Mouse (Mus musculus) forebrain, embryonic 14.5 days (tissue): ENCODE data around the gene Ctf2. TPM values are rescaled to one million over a fixed set of nuclear protein-coding genes. Genes with fewer than 3 reads are reported as not detected.

ENCODE experiments used
- ATAC-seq: fragments of 200-750 bp; cut with Nextera tagmentation; 2 replicates; pipeline ENCODE4 v1.8.0; 2017; ENCODE audit warnings: mild to moderate bottlenecking, moderate library complexity
- DNase-seq: peaks from one replicate; pipeline ENCODE4 v3.0.0-alpha.2; 2015; ENCODE audit warnings: low spot score
- H3K27ac ChIP-seq: fragments of 300-500 bp; sonication (generic); 2 replicates; pipeline ENCODE4 v1.5.1; 2014; ENCODE audit warnings: low read depth, mild to moderate bottlenecking, control low read depth, low read length, moderate library complexity
- H3K27me3 ChIP-seq: fragments of 300-500 bp; sonication (generic); replicated peaks from 2 replicates; pipeline ENCODE4 v1.6.1; 2014; ENCODE audit warnings: low read length, control low read depth, mixed read lengths; ENCODE audit not compliant: control insufficient read depth, insufficient read depth
- H3K36me3 ChIP-seq: fragments of 300-500 bp; sonication (generic); 2 replicates; pipeline ENCODE4 v1.6.1; 2014; ENCODE audit warnings: low read length, control low read depth; ENCODE audit not compliant: control insufficient read depth, insufficient read depth
- H3K4me1 ChIP-seq: fragments of 300-500 bp; sonication (generic); 2 replicates; pipeline ENCODE4 v1.6.1; 2014; ENCODE audit warnings: antibody characterized with exemption, low read length, control low read depth; ENCODE audit not compliant: control insufficient read depth, insufficient read depth
- H3K4me2 ChIP-seq: fragments of 300-500 bp; sonication (generic); 2 replicates; pipeline ENCODE4 v1.6.1; 2014; ENCODE audit warnings: mild to moderate bottlenecking, control low read depth, low read length
- H3K4me3 ChIP-seq: fragments of 300-500 bp; sonication (generic); 2 replicates; pipeline ENCODE4 v1.5.1; 2014; ENCODE audit warnings: low read depth, low read length, control low read depth
- H3K9ac ChIP-seq: fragments of 300-500 bp; sonication (generic); 2 replicates; pipeline ENCODE4 v1.6.1; 2014; ENCODE audit warnings: mild to moderate bottlenecking, low read length, control low read depth, moderate library complexity
- H3K9me3 ChIP-seq: fragments of 300-500 bp; sonication (generic); replicated peaks from 2 replicates; pipeline ENCODE4 v1.6.1; 2016; ENCODE audit warnings: low read length, control low read depth, mixed read lengths; ENCODE audit not compliant: control insufficient read depth
- WGBS: fragments of 180-500 bp; shearing (Covaris S2); extraction: QIAGEN DNeasy Blood & Tissue Kit; methylation state at CpG from one replicate; pipeline ENCODE4 v1.1.7; 2014; 5-methylcytosine and 5-hydroxymethylcytosine counted together
- polyA plus RNA-seq: library from polyadenylated mRNA; unstranded; fragments of >200 nt; fragmentation: Nextera tagmentation; extraction: Ambion mirVana; gene quantifications from 2 replicates; pipeline ENCODE4 v1.2.1, GENCODE M21; 2014

Gene Ctf2
- polyA plus RNA-seq, 1 experiment from 2014 or later, result 0.09 TPM

- Histone ChIP-seq H3K9me3 (no peaks in the 10 kb centered on the region), H3K36me3 (peaks cover 14% of the 10 kb centered on the region), H3K4me3 (no peak overlapping the region), H3K4me1 (peaks cover 21% of the 10 kb centered on the region; the same call in 1 of the 2 replicates), H3K4me2 (no peak overlapping the region), H3K27me3 (no peaks in the 10 kb centered on the region), H3K27ac (no peak overlapping the region), H3K9ac (no peak overlapping the region)
- no peak for ATAC-seq
- no peak for DNase-seq
- WGBS, result 96% methylated on average over 3 of the region's 3 CpGs
Observed at GRCm38 (mm10) chr7:127772080-127772479, 40.1 kb upstream of the Ctf2 start.

DNA sequence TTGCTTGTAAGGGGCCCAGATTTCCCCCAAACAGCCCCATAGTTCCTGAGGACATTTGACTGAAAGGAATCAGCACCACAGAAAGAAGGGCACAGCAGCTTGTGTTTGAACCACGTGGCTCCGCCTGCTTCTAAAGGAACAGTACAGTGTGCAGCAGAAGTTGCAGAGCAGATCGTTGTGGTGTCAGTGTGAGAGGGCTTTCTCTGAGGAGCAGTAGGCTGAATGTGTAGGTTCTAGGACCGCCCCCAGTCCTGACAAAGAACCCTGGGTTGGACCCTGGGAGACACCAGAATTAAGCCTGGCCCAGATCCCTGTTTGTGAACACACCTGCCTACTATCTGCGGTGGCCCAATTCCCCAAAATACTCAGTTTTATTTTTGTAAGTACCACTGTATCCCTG, 39.3 kb upstream of the Ctf2 start:
- H3K4me1 ChIP-seq, result peaks cover 21% of the 10 kb centered on the region; the same call in 1 of the 2 replicates
- no peak overlapping the region for H3K4me3 ChIP-seq
- DNase-seq, result peak; percentile 11
- ATAC-seq, result no peak
- no peak overlapping the region for H3K9ac ChIP-seq
- peak overlapping the region; percentile 80; the same call in 1 of the 2 replicates for H3K4me2 ChIP-seq
- no peaks in the 10 kb centered on the region for H3K27me3 ChIP-seq
- peaks cover 22% of the 10 kb centered on the region for H3K36me3 ChIP-seq
- H3K27ac ChIP-seq, result no peak overlapping the region
- 74% methylated on average over 5 of the region's 5 CpGs for WGBS
- H3K9me3 ChIP-seq, result no peaks in the 10 kb centered on the region

- peak overlapping the region; percentile 73 for H3K9ac ChIP-seq
Observed at GRCm38 (mm10) chr7:127770039-127770905, 38.3 kb upstream of the Ctf2 start.

DNA sequence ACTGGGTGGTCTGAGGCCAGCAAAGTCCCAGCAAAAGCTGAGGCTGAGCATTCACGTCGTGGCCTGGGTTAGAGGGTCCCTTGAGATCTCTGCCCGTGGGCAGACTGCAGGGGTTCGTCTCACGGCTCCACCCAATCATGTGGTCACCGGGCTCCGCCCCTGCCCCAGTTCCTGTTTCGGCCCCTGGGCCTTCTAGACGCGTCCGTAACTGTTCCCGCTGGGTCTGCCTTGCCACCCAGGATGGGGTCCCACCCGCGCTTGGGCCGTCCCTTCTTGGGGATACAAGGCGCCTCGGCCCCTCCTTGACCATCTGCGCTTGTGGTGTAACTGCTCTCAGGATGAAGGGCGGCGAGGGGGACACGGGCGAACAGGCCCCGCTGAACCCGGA, 37.7 kb upstream of the Ctf2 start, which contains the start of gene Orai3:
Gene Orai3 (plus strand): TSS at position 165 of the 388 bp plus-strand sequence.
- DNase-seq (peak; percentile 75), ATAC-seq (peak; percentile 75)
- peak within 1 kb of the TSS; percentile 73 for H3K9ac ChIP-seq
- under 1% methylated on average over 24 of the region's 24 CpGs for WGBS
- H3K27ac ChIP-seq, result peak within 1 kb of the TSS; percentile 52; the same call in 1 of the 2 replicates
- no peaks in the 10 kb centered on the region for H3K27me3 ChIP-seq
- H3K4me2 ChIP-seq, result peak within 1 kb of the TSS; percentile 80
- H3K9me3 ChIP-seq, result no peaks in the 10 kb centered on the region
- H3K4me1 ChIP-seq, result peaks cover 21% of the 10 kb centered on the region; the same call in 1 of the 2 replicates
- H3K4me3 ChIP-seq, result peak within 1 kb of the TSS; percentile 38
- H3K36me3 ChIP-seq, result peaks cover 38% of the 10 kb centered on the region

More at GRCm38 (mm10) chr7:127770039-127770905, 38.3 kb upstream of the Ctf2 start:
- Histone ChIP-seq H3K27me3 (no peaks in the 10 kb centered on the region), H3K36me3 (peaks cover 32% of the 10 kb centered on the region), H3K4me2 (peak overlapping the region; percentile 80), H3K4me1 (peaks cover 21% of the 10 kb centered on the region; the same call in 1 of the 2 replicates), H3K9me3 (no peaks in the 10 kb centered on the region), H3K4me3 (peak overlapping the region; percentile 38), H3K27ac (peak overlapping the region; percentile 52; the same call in 1 of the 2 replicates)
- WGBS, result 8% methylated on average over 27 of the region's 27 CpGs
- peak; percentile 31 for DNase-seq
- ATAC-seq, result peak; percentile 21

GRCm38 (mm10) chr7:127768997-127769593, 37.1 kb upstream of the Ctf2 start:
- Histone ChIP-seq H3K9me3 (no peaks in the 10 kb centered on the region), H3K4me3 (peak overlapping the region; percentile 38), H3K36me3 (peaks cover 44% of the 10 kb centered on the region), H3K4me1 (peaks cover 21% of the 10 kb centered on the region; the same call in 1 of the 2 replicates), H3K27ac (peak overlapping the region; percentile 52; the same call in 1 of the 2 replicates), H3K9ac (peak overlapping the region; percentile 73; the same call in 1 of the 2 replicates), H3K4me2 (peak overlapping the region; percentile 80), H3K27me3 (no peaks in the 10 kb centered on the region)
- DNase-seq (peak; percentile 98), ATAC-seq (peak; percentile 90)
- 0% methylated on average over 16 of the region's 16 CpGs for WGBS

GRCm38 (mm10) chr7:127768346-127768996, 36.5 kb upstream of the Ctf2 start:
- ATAC-seq (no peak; the same call in none of the 2 replicates), DNase-seq (no peak)
- Histone ChIP-seq H3K9me3 (no peaks in the 10 kb centered on the region), H3K4me2 (peak overlapping the region; percentile 80; the same call in 1 of the 2 replicates), H3K9ac (no peak overlapping the region), H3K4me3 (no peak overlapping the region), H3K27ac (no peak overlapping the region), H3K36me3 (peaks cover 50% of the 10 kb centered on the region), H3K4me1 (peaks cover 21% of the 10 kb centered on the region; the same call in 1 of the 2 replicates), H3K27me3 (no peaks in the 10 kb centered on the region)
- WGBS, result 45% methylated on average over 13 of the region's 13 CpGs

DNA sequence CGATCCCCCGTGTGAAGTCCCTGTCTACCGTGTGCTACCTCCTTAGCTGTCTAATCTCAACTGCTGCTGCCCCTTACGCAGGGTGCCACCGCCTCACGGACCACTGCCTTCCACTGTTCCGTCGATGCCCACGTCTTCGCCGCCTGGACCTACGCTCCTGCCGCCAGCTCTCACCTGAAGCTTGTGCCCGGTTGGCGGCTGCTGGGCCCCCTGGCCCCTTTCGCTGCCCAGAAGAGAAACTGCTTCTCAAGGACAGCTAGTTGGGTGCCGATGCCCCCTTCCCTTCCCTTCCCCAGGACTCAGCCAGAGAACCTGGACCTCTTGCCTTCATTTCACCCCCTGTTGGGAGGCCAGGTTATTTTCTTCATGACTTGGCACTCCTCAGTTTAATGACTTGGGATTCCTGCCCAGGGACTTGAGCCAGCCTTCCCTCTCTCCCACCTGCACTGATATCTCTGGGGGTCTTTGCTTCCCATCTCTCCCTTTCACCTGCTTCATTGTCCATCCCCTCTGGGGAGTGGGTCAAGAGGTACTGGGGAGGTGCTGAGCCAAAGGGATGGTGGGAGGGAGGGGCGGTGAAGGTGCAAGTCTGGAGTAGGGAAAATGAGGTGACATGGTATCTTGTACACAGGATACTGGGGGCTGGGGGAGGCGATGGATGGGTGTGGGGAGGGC, 35.8 kb upstream of the Ctf2 start:
- Histone ChIP-seq H3K27me3 (no peaks in the 10 kb centered on the region), H3K9ac (no peak overlapping the region), H3K27ac (no peak overlapping the region), H3K4me3 (no peak overlapping the region), H3K4me2 (no peak overlapping the region), H3K9me3 (no peaks in the 10 kb centered on the region), H3K36me3 (peaks cover 55% of the 10 kb centered on the region), H3K4me1 (peaks cover 21% of the 10 kb centered on the region; the same call in 1 of the 2 replicates)
- 92% methylated on average over 19 of the region's 19 CpGs for WGBS
- DNase-seq, result no peak
- ATAC-seq, result no peak
